Mouse (Mus musculus): ENCODE results near the gene Apba1. TPM values are rescaled to one million over a fixed set of nuclear protein-coding genes. Genes with fewer than 3 reads are reported as not detected.

Apba1 gene
- polyA plus RNA-seq, 1 experiment from 2014 or later, result 2.2 TPM

GRCm38 (mm10) chr19:23809236-23809635 lies 50.5 kb downstream of the Apba1 start:
- 91% methylated on average over 1 of the region's 1 CpGs for WGBS
- Histone ChIP-seq H3K9ac (no peak overlapping the region), H3K4me2 (no peak overlapping the region), H3K4me1 (0 out of 2 replicates have a peak, but pooled peaks cover 3% of the 10 kb centered on the region), H3K27ac (no peak overlapping the region), H3K36me3 (ENCODE audit: poor library complexity, severe bottlenecking) (no peaks in the 10 kb centered on the region), H3K27me3 (no peaks in the 10 kb centered on the region), H3K4me3 (no peak overlapping the region), H3K9me3 (replicated peaks) (no peaks in the 10 kb centered on the region)
- ATAC-seq, result no peak

- WGBS, result 68% methylated on average over 5 of the region's 5 CpGs
- no peak for ATAC-seq
These were observed 51.8 kb downstream of the Apba1 start for GRCm38 (mm10) chr19:23810512-23810911.

GRCm38 (mm10) chr19:23810976-23811375 lies 52.3 kb downstream of the Apba1 start:
- no peaks in the 10 kb centered on the region for H3K36me3 ChIP-seq (ENCODE audit: poor library complexity, severe bottlenecking)

More at GRCm38 (mm10) chr19:23810512-23810911, 51.8 kb downstream of the Apba1 start:
- Histone ChIP-seq H3K4me3 (no peak overlapping the region), H3K27me3 (no peaks in the 10 kb centered on the region), H3K4me2 (no peak overlapping the region), H3K36me3 (ENCODE audit: poor library complexity, severe bottlenecking) (no peaks in the 10 kb centered on the region), H3K9ac (no peak overlapping the region), H3K9me3 (replicated peaks) (no peaks in the 10 kb centered on the region), H3K4me1 (0 out of 2 replicates have a peak, but pooled peaks cover 3% of the 10 kb centered on the region), H3K27ac (no peak overlapping the region)

GRCm38 (mm10) chr19:23816762-23817161 lies 58.1 kb downstream of the Apba1 start:
- whole genome bisulfite sequencing, result 87% methylated on average over 13 of the region's 13 CpGs
- H3K4me3 ChIP-seq, result no peak overlapping the region
- H3K27me3 ChIP-seq, result no peaks in the 10 kb centered on the region
- H3K9ac ChIP-seq, result no peak overlapping the region
- H3K4me2 ChIP-seq, result no peak overlapping the region
- no peaks in the 10 kb centered on the region for H3K9me3 ChIP-seq (replicated peaks)
- ATAC-seq, result no peak
- no peak overlapping the region for H3K27ac ChIP-seq
- H3K4me1 ChIP-seq, result 0 out of 2 replicates have a peak, but pooled peaks cover 3% of the 10 kb centered on the region
- no peaks in the 10 kb centered on the region for H3K36me3 ChIP-seq (ENCODE audit: poor library complexity, severe bottlenecking)

More at GRCm38 (mm10) chr19:23810976-23811375, 52.3 kb downstream of the Apba1 start:
- Histone ChIP-seq H3K9me3 (replicated peaks) (no peaks in the 10 kb centered on the region), H3K27ac (no peak overlapping the region), H3K9ac (no peak overlapping the region), H3K4me1 (0 out of 2 replicates have a peak, but pooled peaks cover 3% of the 10 kb centered on the region), H3K4me2 (no peak overlapping the region), H3K27me3 (no peaks in the 10 kb centered on the region), H3K4me3 (no peak overlapping the region)
- ATAC-seq, result no peak
- WGBS, result 54% methylated on average over 5 of the region's 5 CpGs

- Histone ChIP-seq H3K9me3 (replicated peaks) (no peaks in the 10 kb centered on the region), H3K36me3 (ENCODE audit: poor library complexity, severe bottlenecking) (no peaks in the 10 kb centered on the region), H3K4me2 (no peak overlapping the region), H3K4me1 (0 out of 2 replicates have a peak, but pooled peaks cover 3% of the 10 kb centered on the region), H3K27ac (no peak overlapping the region), H3K27me3 (no peaks in the 10 kb centered on the region), H3K9ac (no peak overlapping the region), H3K4me3 (no peak overlapping the region)
- WGBS, result 75% methylated on average over 6 of the region's 6 CpGs
- no peak for ATAC-seq
These were observed 58.5 kb downstream of the Apba1 start for GRCm38 (mm10) chr19:23817196-23817595.

- Histone ChIP-seq H3K36me3 (ENCODE audit: poor library complexity, severe bottlenecking) (no peaks in the 10 kb centered on the region), H3K27ac (no peak overlapping the region), H3K9ac (no peak overlapping the region), H3K4me2 (no peak overlapping the region), H3K4me3 (no peak overlapping the region), H3K27me3 (no peaks in the 10 kb centered on the region), H3K4me1 (0 out of 2 replicates have a peak, but pooled peaks cover 3% of the 10 kb centered on the region), H3K9me3 (replicated peaks) (no peaks in the 10 kb centered on the region)
- ATAC-seq, result no peak
- WGBS, result 56% methylated on average over 8 of the region's 8 CpGs
These were observed 61.2 kb downstream of the Apba1 start for GRCm38 (mm10) chr19:23819882-23820281.

GRCm38 (mm10) chr19:23822497-23822896 lies 63.8 kb downstream of the Apba1 start:
- no peak for ATAC-seq
- no peaks in the 10 kb centered on the region for H3K27me3 ChIP-seq
- WGBS, result 55% methylated on average over 3 of the region's 3 CpGs

GRCm38 (mm10) chr19:23823533-23823932 lies 64.8 kb downstream of the Apba1 start:
- Histone ChIP-seq H3K4me2 (no peak overlapping the region), H3K36me3 (ENCODE audit: poor library complexity, severe bottlenecking) (no peaks in the 10 kb centered on the region), H3K4me3 (no peak overlapping the region), H3K4me1 (no peaks in the 10 kb centered on the region), H3K27ac (no peak overlapping the region), H3K9ac (no peak overlapping the region), H3K9me3 (replicated peaks) (0 out of 2 replicates have a peak, but pooled peaks cover 4% of the 10 kb centered on the region), H3K27me3 (no peaks in the 10 kb centered on the region)
- WGBS, result 92% methylated on average over 4 of the region's 4 CpGs
- no peak for ATAC-seq

More at GRCm38 (mm10) chr19:23822497-23822896, 63.8 kb downstream of the Apba1 start:
- Histone ChIP-seq H3K4me2 (no peak overlapping the region), H3K9me3 (replicated peaks) (no peaks in the 10 kb centered on the region), H3K9ac (no peak overlapping the region), H3K4me1 (no peaks in the 10 kb centered on the region), H3K27ac (no peak overlapping the region), H3K36me3 (ENCODE audit: poor library complexity, severe bottlenecking) (no peaks in the 10 kb centered on the region), H3K4me3 (no peak overlapping the region)

- Histone ChIP-seq H3K27me3 (no peaks in the 10 kb centered on the region), H3K4me1 (peaks cover 6% of the 10 kb centered on the region; the same call in 1 of the 2 replicates), H3K9ac (no peak overlapping the region), H3K36me3 (ENCODE audit: poor library complexity, severe bottlenecking) (no peaks in the 10 kb centered on the region), H3K4me2 (no peak overlapping the region), H3K9me3 (replicated peaks) (0 out of 2 replicates have a peak, but pooled peaks cover 4% of the 10 kb centered on the region), H3K27ac (no peak overlapping the region), H3K4me3 (no peak overlapping the region)
- 93% methylated on average over 8 of the region's 8 CpGs for WGBS
- no peak for ATAC-seq
These were observed 67.6 kb downstream of the Apba1 start for GRCm38 (mm10) chr19:23826251-23826650.

- H3K4me2 ChIP-seq, result no peak overlapping the region
- no peaks in the 10 kb centered on the region for H3K27me3 ChIP-seq
- 56% methylated on average over 7 of the region's 7 CpGs for WGBS
- ATAC-seq, result peak; percentile 41; the same call in 1 of the 2 replicates
- no peaks in the 10 kb centered on the region for H3K36me3 ChIP-seq (ENCODE audit: poor library complexity, severe bottlenecking)
- H3K9ac ChIP-seq, result no peak overlapping the region
- H3K4me1 ChIP-seq, result peaks cover 21% of the 10 kb centered on the region
- 0 out of 2 replicates have a peak, but pooled peaks cover 4% of the 10 kb centered on the region for H3K9me3 ChIP-seq (replicated peaks)
- no peak overlapping the region for H3K4me3 ChIP-seq
- no peak overlapping the region; the same call in 1 of the 2 replicates for H3K27ac ChIP-seq
These were observed 72.1 kb downstream of the Apba1 start for GRCm38 (mm10) chr19:23830761-23831160.

- ATAC-seq, result peak; percentile 17; the same call in 1 of the 2 replicates
- Histone ChIP-seq H3K4me3 (no peak overlapping the region), H3K9me3 (replicated peaks) (no peaks in the 10 kb centered on the region), H3K9ac (no peak overlapping the region), H3K27ac (peak overlapping the region; percentile 14), H3K27me3 (no peaks in the 10 kb centered on the region), H3K4me2 (no peak overlapping the region), H3K4me1 (peaks cover 21% of the 10 kb centered on the region), H3K36me3 (ENCODE audit: poor library complexity, severe bottlenecking) (no peaks in the 10 kb centered on the region)
- WGBS, result 60% methylated on average over 14 of the region's 14 CpGs
These were observed 75.3 kb downstream of the Apba1 start for GRCm38 (mm10) chr19:23833685-23834682.

GRCm38 (mm10) chr19:23834721-23835120 lies 76.0 kb downstream of the Apba1 start:
- Histone ChIP-seq H3K4me2 (no peak overlapping the region), H3K4me3 (no peak overlapping the region), H3K4me1 (peaks cover 21% of the 10 kb centered on the region), H3K27ac (peak overlapping the region; percentile 14; the same call in 1 of the 2 replicates), H3K27me3 (no peaks in the 10 kb centered on the region), H3K9ac (no peak overlapping the region), H3K9me3 (replicated peaks) (no peaks in the 10 kb centered on the region), H3K36me3 (ENCODE audit: poor library complexity, severe bottlenecking) (no peaks in the 10 kb centered on the region)
- WGBS, result 75% methylated on average over 3 of the region's 3 CpGs
- peak; percentile 26; the same call in 1 of the 2 replicates for ATAC-seq

Data from forebrain, embryonic 13.5 days (tissue).